Mouse (Mus musculus): ENCODE data around the gene Stbd1. TPM values are rescaled to one million over a fixed set of nuclear protein-coding genes. Genes with fewer than 3 reads are reported as not detected.
A peak's percentile ranks its signal among the peaks of the same experiment; 100 is the strongest.

Stbd1 gene
- polyA plus RNA-seq (2014; fragmentation: Nextera tagmentation; extraction: Ambion mirVana): 34.6 and 36.5 TPM in 2 replicates

DNA sequence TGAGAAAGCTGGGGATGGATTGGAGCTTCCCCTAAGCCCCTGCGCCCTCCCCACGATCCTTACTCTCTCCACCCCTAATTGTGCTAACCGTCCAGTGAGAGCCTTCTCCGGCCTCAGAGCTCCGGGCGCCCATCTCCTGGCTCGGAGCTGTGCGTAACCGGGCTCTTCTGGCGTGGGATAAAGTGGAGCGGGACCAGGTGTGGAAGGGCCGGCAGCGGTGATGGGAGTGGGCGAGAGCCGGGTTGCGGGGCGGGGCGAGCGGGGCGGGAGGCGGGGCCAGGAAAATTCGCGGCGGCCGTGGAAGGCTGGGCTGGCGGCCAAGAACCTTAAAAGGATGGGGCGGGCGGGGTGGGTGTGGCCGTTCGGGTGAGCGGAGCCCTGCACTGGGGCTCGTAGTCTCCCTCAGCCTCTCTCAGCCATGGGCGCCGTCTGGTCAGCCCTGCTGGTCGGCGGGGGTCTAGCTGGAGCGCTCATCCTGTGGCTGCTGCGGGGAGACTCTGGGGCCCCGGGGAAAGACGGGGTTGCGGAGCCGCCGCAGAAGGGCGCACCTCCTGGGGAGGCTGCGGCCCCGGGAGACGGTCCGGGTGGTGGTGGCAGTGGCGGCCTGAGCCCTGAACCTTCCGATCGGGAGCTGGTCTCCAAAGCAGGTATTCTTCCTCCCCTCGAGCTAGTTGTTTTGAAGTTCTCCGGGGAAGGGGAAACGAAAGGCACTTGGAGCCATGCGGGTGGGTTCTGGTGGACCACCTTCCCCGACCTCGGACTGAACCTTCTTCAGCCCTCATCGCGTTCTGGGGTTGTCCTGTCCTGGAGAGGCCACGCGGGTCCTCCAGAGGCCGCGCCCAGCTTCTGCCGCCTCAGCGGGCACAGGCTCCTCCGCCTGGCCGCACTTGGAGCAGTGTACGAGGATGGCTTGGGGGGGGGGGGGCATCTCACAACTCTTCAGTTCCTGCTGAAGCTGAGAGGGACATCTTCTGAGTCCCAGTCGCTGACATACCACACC is at the start of gene Stbd1:
Stbd1 (plus strand) TSS at position 351 of the 1,000 bp plus-strand sequence.
- DNase-seq (ENCODE audit: low spot score): peak; percentile 87
- Histone ChIP-seq H3K27me3 (replicated peaks; ENCODE audit: control insufficient read depth, insufficient read depth, low read length) (no peaks in the 10 kb centered on the region), H3K36me3 (ENCODE audit: control insufficient read depth, insufficient read depth, low read length) (0 out of 2 replicates have a peak, but pooled peaks cover 9% of the 10 kb centered on the region), H3K9me3 (ENCODE audit: control insufficient read depth, low read length) (no peaks in the 10 kb centered on the region), H3K4me1 (replicated peaks; ENCODE audit: control insufficient read depth, insufficient read depth, low read length) (peaks cover 5% of the 10 kb centered on the region; the same call in 1 of the 2 replicates), H3K27ac (ENCODE audit: low read depth) (peak within 1 kb of the TSS; percentile 57; the same call in 1 of the 2 replicates), H3K9ac (ENCODE audit: low read length) (peak within 1 kb of the TSS; percentile 64), H3K4me2 (ENCODE audit: low read length) (peak within 1 kb of the TSS; percentile 79), H3K4me3 (ENCODE audit: low read depth, low read length) (peak within 1 kb of the TSS; percentile 75)
- ATAC-seq (replicated peaks; ENCODE audit: low FRiP score, low TSS enrichment, low read depth): peak; percentile 96
- under 1% methylated on average over 67 of the region's 69 CpGs for WGBS

DNA sequence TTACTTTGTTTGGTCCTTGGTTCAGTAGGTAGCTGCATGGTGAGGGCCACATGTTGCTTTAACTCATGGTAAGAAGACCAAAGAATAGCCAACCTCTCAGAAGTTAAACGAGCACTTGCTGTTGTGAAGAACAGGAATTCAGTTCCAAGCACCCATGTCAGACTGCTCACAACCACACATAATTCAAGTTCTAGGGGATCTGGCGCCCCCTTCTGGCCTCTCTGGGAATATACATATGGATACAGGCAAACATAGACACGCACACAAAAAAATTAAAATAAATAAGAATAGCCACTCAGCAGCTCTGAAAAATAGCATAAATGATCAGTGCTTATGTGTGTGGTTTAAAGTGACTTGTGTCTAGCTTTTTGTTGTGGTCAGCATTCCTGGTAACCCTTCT is 48.9 kb upstream of the Stbd1 start:
- Histone ChIP-seq H3K4me2 (ENCODE audit: low read length) (no peak overlapping the region), H3K4me3 (ENCODE audit: low read depth, low read length) (no peak overlapping the region), H3K36me3 (ENCODE audit: control insufficient read depth, insufficient read depth, low read length) (no peaks in the 10 kb centered on the region), H3K9me3 (ENCODE audit: control insufficient read depth, low read length) (no peaks in the 10 kb centered on the region), H3K4me1 (replicated peaks; ENCODE audit: control insufficient read depth, insufficient read depth, low read length) (no peaks in the 10 kb centered on the region), H3K9ac (ENCODE audit: low read length) (no peak overlapping the region), H3K27me3 (replicated peaks; ENCODE audit: control insufficient read depth, insufficient read depth, low read length) (no peaks in the 10 kb centered on the region), H3K27ac (ENCODE audit: low read depth) (no peak overlapping the region)
- no peak for DNase-seq (ENCODE audit: low spot score)
- WGBS: 70% methylated on average over 3 of the region's 3 CpGs
- ATAC-seq (replicated peaks; ENCODE audit: low FRiP score, low TSS enrichment, low read depth): no peak

DNA sequence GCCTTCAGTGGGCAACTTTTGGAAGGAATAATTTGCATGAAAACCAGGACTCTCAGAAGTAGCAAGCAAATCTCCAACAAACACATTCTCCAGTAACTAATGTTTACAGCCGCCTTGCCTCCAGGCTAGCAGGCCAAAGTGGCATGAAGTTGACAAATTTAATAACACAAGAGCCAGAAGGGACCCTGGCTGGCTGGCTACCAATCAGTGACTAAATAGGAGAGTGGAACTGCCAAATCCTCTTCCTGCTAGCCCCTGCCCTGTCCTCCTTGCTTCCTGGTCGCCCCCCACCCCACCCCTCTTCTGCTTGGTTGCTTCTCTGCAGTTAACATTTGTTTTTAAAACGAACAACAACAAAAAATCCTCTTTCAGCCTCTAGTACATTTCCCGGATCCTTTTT is 48.4 kb upstream of the Stbd1 start:
- DNase-seq (ENCODE audit: low spot score) (no peak), ATAC-seq (replicated peaks; ENCODE audit: low FRiP score, low TSS enrichment, low read depth) (no peak)
- 66% methylated on average over 4 of the region's 4 CpGs for whole genome bisulfite sequencing
- H3K4me1 ChIP-seq (replicated peaks; ENCODE audit: control insufficient read depth, insufficient read depth, low read length): no peaks in the 10 kb centered on the region
- H3K4me3 ChIP-seq (ENCODE audit: low read depth, low read length): no peak overlapping the region
- H3K9ac ChIP-seq (ENCODE audit: low read length): no peak overlapping the region
- no peaks in the 10 kb centered on the region for H3K9me3 ChIP-seq (ENCODE audit: control insufficient read depth, low read length)
- no peaks in the 10 kb centered on the region for H3K36me3 ChIP-seq (ENCODE audit: control insufficient read depth, insufficient read depth, low read length)
- no peak overlapping the region for H3K27ac ChIP-seq (ENCODE audit: low read depth)
- no peak overlapping the region for H3K4me2 ChIP-seq (ENCODE audit: low read length)
- no peaks in the 10 kb centered on the region for H3K27me3 ChIP-seq (replicated peaks; ENCODE audit: control insufficient read depth, insufficient read depth, low read length)

DNA sequence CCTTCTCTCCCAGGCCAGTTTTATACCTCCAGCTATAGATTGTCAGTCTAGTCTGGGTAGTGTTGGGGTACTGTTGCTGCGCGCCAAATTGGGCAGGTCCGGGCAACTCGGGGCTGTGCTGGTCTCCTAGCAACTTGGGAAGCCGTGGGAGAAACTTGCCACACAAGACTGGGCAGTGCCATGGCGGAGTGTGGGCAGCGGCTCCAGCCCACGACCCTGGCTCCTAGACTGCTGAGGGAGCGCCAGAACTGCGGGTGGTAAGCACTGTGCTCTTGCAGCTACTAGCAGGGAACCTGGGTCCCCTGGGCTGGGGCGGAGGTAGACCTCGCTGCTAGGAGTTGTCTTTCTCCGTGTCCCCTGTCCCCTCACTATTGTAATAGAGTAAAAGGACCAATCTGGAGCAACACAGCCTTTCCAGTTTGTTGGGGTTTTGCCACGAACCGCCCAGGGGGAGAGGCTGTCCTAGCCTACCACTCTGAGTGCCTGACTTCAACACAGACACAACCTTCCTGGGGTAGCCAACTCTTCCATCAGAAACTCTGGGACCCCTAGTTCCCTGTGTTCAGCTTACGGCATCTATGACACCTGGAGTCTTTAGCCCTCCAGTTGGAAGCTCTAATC is 47.8 kb upstream of the Stbd1 start, which contains the start of gene Fam47e:
Fam47e (plus strand) TSS at position 179 of the 621 bp plus-strand sequence.
- H3K27ac ChIP-seq (ENCODE audit: low read depth): no peak within 1 kb of the TSS
- DNase-seq (ENCODE audit: low spot score) (no peak), ATAC-seq (replicated peaks; ENCODE audit: low FRiP score, low TSS enrichment, low read depth) (no peak)
- H3K9ac ChIP-seq (ENCODE audit: low read length): no peak within 1 kb of the TSS
- no peaks in the 10 kb centered on the region for H3K9me3 ChIP-seq (ENCODE audit: control insufficient read depth, low read length)
- no peak within 1 kb of the TSS for H3K4me3 ChIP-seq (ENCODE audit: low read depth, low read length)
- no peak within 1 kb of the TSS for H3K4me2 ChIP-seq (ENCODE audit: low read length)
- no peaks in the 10 kb centered on the region for H3K27me3 ChIP-seq (replicated peaks; ENCODE audit: control insufficient read depth, insufficient read depth, low read length)
- no peaks in the 10 kb centered on the region for H3K4me1 ChIP-seq (replicated peaks; ENCODE audit: control insufficient read depth, insufficient read depth, low read length)
- WGBS: 80% methylated on average over 16 of the region's 16 CpGs
- H3K36me3 ChIP-seq (ENCODE audit: control insufficient read depth, insufficient read depth, low read length): no peaks in the 10 kb centered on the region

DNA sequence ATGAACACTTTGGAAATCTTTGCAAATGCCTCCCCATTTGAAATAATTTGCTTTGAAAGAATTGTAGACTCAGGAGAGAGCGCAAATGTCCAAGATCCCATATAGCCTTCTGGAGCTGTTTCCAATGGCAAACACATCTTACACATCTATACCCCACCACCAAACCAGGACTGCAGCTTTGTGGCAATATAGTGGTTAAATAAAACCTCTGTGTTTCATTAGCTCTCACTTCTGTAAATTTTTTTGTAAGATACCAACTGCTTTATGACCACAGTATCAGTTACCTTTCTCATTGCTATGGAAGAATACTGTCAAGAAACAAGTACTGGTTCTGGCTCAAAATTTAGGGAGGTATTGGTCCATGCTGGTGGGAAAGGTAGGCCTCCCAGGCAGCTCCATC is 46.9 kb upstream of the Stbd1 start:
- no peak overlapping the region for H3K4me3 ChIP-seq (ENCODE audit: low read depth, low read length)
- no peak overlapping the region for H3K4me2 ChIP-seq (ENCODE audit: low read length)
- no peak overlapping the region for H3K9ac ChIP-seq (ENCODE audit: low read length)
- H3K4me1 ChIP-seq (replicated peaks; ENCODE audit: control insufficient read depth, insufficient read depth, low read length): no peaks in the 10 kb centered on the region
- 97% methylated on average over 1 of the region's 1 CpGs for WGBS
- H3K27ac ChIP-seq (ENCODE audit: low read depth): no peak overlapping the region
- H3K36me3 ChIP-seq (ENCODE audit: control insufficient read depth, insufficient read depth, low read length): no peaks in the 10 kb centered on the region
- no peaks in the 10 kb centered on the region for H3K27me3 ChIP-seq (replicated peaks; ENCODE audit: control insufficient read depth, insufficient read depth, low read length)
- ATAC-seq (replicated peaks; ENCODE audit: low FRiP score, low TSS enrichment, low read depth) (no peak), DNase-seq (ENCODE audit: low spot score) (no peak)
- no peaks in the 10 kb centered on the region for H3K9me3 ChIP-seq (ENCODE audit: control insufficient read depth, low read length)

DNA sequence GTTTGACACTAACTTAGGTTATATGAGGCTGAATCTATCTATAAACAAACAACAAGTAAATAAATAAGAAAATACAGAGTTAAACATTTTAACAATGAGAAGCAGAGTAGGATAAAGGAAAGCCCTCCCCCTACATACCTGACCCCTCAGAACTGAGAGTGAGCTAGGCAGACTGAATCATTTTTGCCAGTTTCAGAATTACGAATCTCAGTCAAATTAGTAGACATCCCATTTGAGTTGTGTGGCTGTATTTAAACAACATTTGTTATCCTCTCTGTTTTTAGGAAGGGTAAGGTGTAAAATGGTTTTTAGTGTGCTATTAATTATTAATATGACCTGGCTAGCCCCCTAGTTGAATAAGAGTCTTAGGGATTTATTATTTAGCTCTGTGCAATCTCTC is 45.3 kb upstream of the Stbd1 start:
- Histone ChIP-seq H3K4me1 (replicated peaks; ENCODE audit: control insufficient read depth, insufficient read depth, low read length) (no peaks in the 10 kb centered on the region), H3K4me2 (ENCODE audit: low read length) (no peak overlapping the region), H3K27me3 (replicated peaks; ENCODE audit: control insufficient read depth, insufficient read depth, low read length) (no peaks in the 10 kb centered on the region), H3K36me3 (ENCODE audit: control insufficient read depth, insufficient read depth, low read length) (no peaks in the 10 kb centered on the region), H3K27ac (ENCODE audit: low read depth) (no peak overlapping the region), H3K9me3 (ENCODE audit: control insufficient read depth, low read length) (no peaks in the 10 kb centered on the region), H3K9ac (ENCODE audit: low read length) (no peak overlapping the region), H3K4me3 (ENCODE audit: low read depth, low read length) (no peak overlapping the region)
- no peak for ATAC-seq (replicated peaks; ENCODE audit: low FRiP score, low TSS enrichment, low read depth)
- DNase-seq (ENCODE audit: low spot score): no peak
- WGBS: 94% methylated on average over 1 of the region's 1 CpGs

DNA sequence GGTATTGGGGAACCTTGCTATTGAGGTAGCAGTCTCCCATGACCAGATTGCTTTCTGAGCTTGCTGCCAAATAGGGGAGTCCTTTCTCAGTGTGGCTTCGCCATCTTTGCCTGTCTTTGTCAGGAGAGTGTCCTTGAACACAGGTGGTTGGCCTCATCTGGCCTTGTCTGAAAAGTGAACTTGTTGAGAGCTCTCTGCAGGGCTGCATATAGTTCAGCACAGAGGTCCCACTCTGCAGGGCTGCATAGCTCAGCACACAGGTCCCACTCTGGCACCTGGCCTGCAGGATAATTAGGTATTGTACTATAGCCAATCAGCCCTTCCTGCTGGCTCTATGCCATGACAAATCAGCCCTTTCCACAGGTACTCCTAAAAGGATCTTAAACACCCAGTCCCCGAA is 42.6 kb upstream of the Stbd1 start:
- no peaks in the 10 kb centered on the region for H3K36me3 ChIP-seq (ENCODE audit: control insufficient read depth, insufficient read depth, low read length)
- H3K9me3 ChIP-seq (ENCODE audit: control insufficient read depth, low read length): no peaks in the 10 kb centered on the region
- H3K27ac ChIP-seq (ENCODE audit: low read depth): no peak overlapping the region
- DNase-seq (ENCODE audit: low spot score) (no peak), ATAC-seq (replicated peaks; ENCODE audit: low FRiP score, low TSS enrichment, low read depth) (no peak)
- no peak overlapping the region for H3K4me3 ChIP-seq (ENCODE audit: low read depth, low read length)
- H3K4me1 ChIP-seq (replicated peaks; ENCODE audit: control insufficient read depth, insufficient read depth, low read length): no peaks in the 10 kb centered on the region; the same call in 1 of the 2 replicates
- H3K27me3 ChIP-seq (replicated peaks; ENCODE audit: control insufficient read depth, insufficient read depth, low read length): no peaks in the 10 kb centered on the region
- H3K4me2 ChIP-seq (ENCODE audit: low read length): no peak overlapping the region
- WGBS: 77% methylated on average over 2 of the region's 2 CpGs
- H3K9ac ChIP-seq (ENCODE audit: low read length): no peak overlapping the region

DNA sequence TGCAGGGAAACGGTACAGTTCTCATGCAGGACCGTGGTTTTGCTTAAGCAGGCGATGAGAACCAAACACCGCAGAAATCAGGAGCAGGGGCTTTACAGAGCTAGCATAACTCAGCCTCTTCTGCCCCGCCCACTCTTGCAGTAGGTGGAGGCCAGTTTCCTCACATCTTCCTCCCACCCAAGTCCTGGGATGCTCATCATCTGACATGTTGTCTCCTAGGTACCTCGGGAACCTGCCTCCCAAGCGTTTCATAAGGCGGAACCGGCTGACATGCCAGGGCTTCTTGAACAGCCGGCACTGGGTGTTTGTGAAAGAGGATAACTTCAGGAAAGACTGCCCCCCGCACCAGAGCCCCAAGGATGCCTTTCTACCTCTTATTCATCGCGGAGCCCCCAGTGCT is 40.8 kb upstream of the Stbd1 start:
- H3K4me3 ChIP-seq (ENCODE audit: low read depth, low read length): no peak overlapping the region
- ATAC-seq (replicated peaks; ENCODE audit: low FRiP score, low TSS enrichment, low read depth): no peak

More for the DNA sequence above, 40.8 kb upstream of the Stbd1 start:
- no peak for DNase-seq (ENCODE audit: low spot score)
- Histone ChIP-seq H3K27me3 (replicated peaks; ENCODE audit: control insufficient read depth, insufficient read depth, low read length) (no peaks in the 10 kb centered on the region), H3K9ac (ENCODE audit: low read length) (no peak overlapping the region), H3K9me3 (ENCODE audit: control insufficient read depth, low read length) (no peaks in the 10 kb centered on the region), H3K4me2 (ENCODE audit: low read length) (no peak overlapping the region), H3K4me1 (replicated peaks; ENCODE audit: control insufficient read depth, insufficient read depth, low read length) (no peaks in the 10 kb centered on the region; the same call in 1 of the 2 replicates), H3K36me3 (ENCODE audit: control insufficient read depth, insufficient read depth, low read length) (no peaks in the 10 kb centered on the region), H3K27ac (ENCODE audit: low read depth) (no peak overlapping the region)
- WGBS: 71% methylated on average over 13 of the region's 13 CpGs

Data from intestine, embryonic 14.5 days (tissue).